Mouse (Mus musculus) brain, embryonic 18.5 days (tissue): ENCODE measurements around the gene Hrc.
A peak's percentile ranks its signal among the peaks of the same experiment; 100 is the strongest.

Source experiments
- DNase-seq: peaks from one replicate; pipeline ENCODE4 v3.0.0-alpha.2; 2012; ENCODE audit warnings: low read depth, low spot score

Gene Hrc

GRCm38 (mm10) chr7:45335056-45335455 lies at the start of gene Hrc:
Gene Hrc, plus strand, starts transcription at chr7:45335290.
- no peak for DNase-seq

GRCm38 (mm10) chr7:45286486-45286885 lies 48.6 kb upstream of the Hrc start:
- no peak for DNase-seq

GRCm38 (mm10) chr7:45296626-45297025 lies 38.5 kb upstream of the Hrc start:
- DNase-seq: no peak

- no peak for DNase-seq
Measured at GRCm38 (mm10) chr7:45297563-45297962, 37.5 kb upstream of the Hrc start.

GRCm38 (mm10) chr7:45299752-45300151 lies 35.3 kb upstream of the Hrc start:
- peak; percentile 52 for DNase-seq

- peak; percentile 46 for DNase-seq
Measured at GRCm38 (mm10) chr7:45300270-45300669, 34.8 kb upstream of the Hrc start.

- no peak for DNase-seq
Measured at GRCm38 (mm10) chr7:45302626-45303025, 32.5 kb upstream of the Hrc start.

GRCm38 (mm10) chr7:45304869-45305268 lies 30.2 kb upstream of the Hrc start:
- no peak for DNase-seq

GRCm38 (mm10) chr7:45305275-45305674 lies 29.8 kb upstream of the Hrc start:
- no peak for DNase-seq

- no peak for DNase-seq
Measured at GRCm38 (mm10) chr7:45308551-45309240, 26.4 kb upstream of the Hrc start.

- no peak for DNase-seq
Measured at GRCm38 (mm10) chr7:45309455-45309854, 25.6 kb upstream of the Hrc start.

- DNase-seq: no peak
Measured at GRCm38 (mm10) chr7:45312023-45312422, 23.1 kb upstream of the Hrc start.

- no peak for DNase-seq
Measured at GRCm38 (mm10) chr7:45312686-45313453, 22.2 kb upstream of the Hrc start.

- no peak for DNase-seq
Measured at GRCm38 (mm10) chr7:45313495-45313894, 21.6 kb upstream of the Hrc start.

- DNase-seq: no peak
Measured at GRCm38 (mm10) chr7:45315182-45315701, 19.8 kb upstream of the Hrc start.

- no peak for DNase-seq
Measured at GRCm38 (mm10) chr7:45316536-45316935, 18.6 kb upstream of the Hrc start.

- DNase-seq: no peak
Measured at GRCm38 (mm10) chr7:45322245-45322644, 12.8 kb upstream of the Hrc start.

GRCm38 (mm10) chr7:45323069-45323468 lies 12.0 kb upstream of the Hrc start:
- no peak for DNase-seq

GRCm38 (mm10) chr7:45325800-45326199 lies 9.3 kb upstream of the Hrc start:
- DNase-seq: no peak

GRCm38 (mm10) chr7:45328841-45329475 lies 6.1 kb upstream of the Hrc start:
- no peak for DNase-seq

GRCm38 (mm10) chr7:45331502-45331901 lies 3.6 kb upstream of the Hrc start:
- DNase-seq: no peak

GRCm38 (mm10) chr7:45332685-45333425 lies 2.2 kb upstream of the Hrc start:
- no peak for DNase-seq
